Mouse (Mus musculus) intestine, postnatal 0 days (tissue): ENCODE measurements at regions not wholly inside any gene's neighbourhood (a gene's known extent, or its start where the extent isn't known, plus 50 kb on each side); places are given as distances from the start of the nearest gene placed in this dataset.

Source experiments
- ATAC-seq: fragments of 200-750 bp; cut with Nextera tagmentation; 2 replicates; pipeline ENCODE4 v1.8.0; 2017; ENCODE audit warnings: mild to moderate bottlenecking, moderate TSS enrichment, moderate library complexity
- H3K27ac ChIP-seq: fragments of 300-500 bp; sonication (generic); 2 replicates; pipeline ENCODE4 v1.5.1; 2014; ENCODE audit warnings: mild to moderate bottlenecking, low read depth, low read length, moderate library complexity
- H3K27me3 ChIP-seq: fragments of 300-500 bp; sonication (generic); replicated peaks from 2 replicates; pipeline ENCODE4 v1.6.1; 2014; ENCODE audit warnings: low read length, mixed read lengths; ENCODE audit not compliant: control insufficient read depth, insufficient read depth
- H3K36me3 ChIP-seq: fragments of 300-500 bp; sonication (generic); 2 replicates; pipeline ENCODE4 v1.6.1; 2014; ENCODE audit warnings: mild to moderate bottlenecking, moderate library complexity; ENCODE audit not compliant: control insufficient read depth, insufficient read depth
- H3K4me1 ChIP-seq: fragments of 300-500 bp; sonication (generic); replicated peaks from 2 replicates; pipeline ENCODE4 v1.6.1; 2014; ENCODE audit warnings: antibody characterized with exemption, low read length, mixed read lengths; ENCODE audit not compliant: control insufficient read depth, insufficient read depth
- H3K4me2 ChIP-seq: fragments of 300-500 bp; sonication (generic); replicated peaks from 2 replicates; pipeline ENCODE4 v1.6.1; 2014; ENCODE audit warnings: low read depth, mild to moderate bottlenecking, moderate library complexity
- H3K4me3 ChIP-seq: fragments of 300-500 bp; sonication (generic); 2 replicates; pipeline ENCODE4 v1.5.1; 2014; ENCODE audit warnings: low read depth, low read length
- H3K9ac ChIP-seq: fragments of 300-500 bp; sonication (generic); 2 replicates; pipeline ENCODE4 v1.6.1; 2014; ENCODE audit warnings: mild to moderate bottlenecking, low read depth, low read length
- H3K9me3 ChIP-seq: fragments of 300-500 bp; sonication (generic); 2 replicates; pipeline ENCODE4 v1.6.1; 2016; ENCODE audit warnings: mixed run types; ENCODE audit not compliant: control insufficient read depth
- CTCF ChIP-seq: sonication (generic); IDR thresholded peaks from 2 replicates; pipeline ENCODE4 v1.5.1; 2016; ENCODE audit warnings: low read depth, mild to moderate bottlenecking, control low read depth, antibody characterized with exemption, moderate library complexity
- whole genome bisulfite sequencing: fragments of 180-500 bp; shearing (Covaris S2); extraction: QIAGEN DNeasy Blood & Tissue Kit; methylation state at CpG from one replicate; pipeline ENCODE4 v1.1.7; 2014; 5-methylcytosine and 5-hydroxymethylcytosine counted together

DNA sequence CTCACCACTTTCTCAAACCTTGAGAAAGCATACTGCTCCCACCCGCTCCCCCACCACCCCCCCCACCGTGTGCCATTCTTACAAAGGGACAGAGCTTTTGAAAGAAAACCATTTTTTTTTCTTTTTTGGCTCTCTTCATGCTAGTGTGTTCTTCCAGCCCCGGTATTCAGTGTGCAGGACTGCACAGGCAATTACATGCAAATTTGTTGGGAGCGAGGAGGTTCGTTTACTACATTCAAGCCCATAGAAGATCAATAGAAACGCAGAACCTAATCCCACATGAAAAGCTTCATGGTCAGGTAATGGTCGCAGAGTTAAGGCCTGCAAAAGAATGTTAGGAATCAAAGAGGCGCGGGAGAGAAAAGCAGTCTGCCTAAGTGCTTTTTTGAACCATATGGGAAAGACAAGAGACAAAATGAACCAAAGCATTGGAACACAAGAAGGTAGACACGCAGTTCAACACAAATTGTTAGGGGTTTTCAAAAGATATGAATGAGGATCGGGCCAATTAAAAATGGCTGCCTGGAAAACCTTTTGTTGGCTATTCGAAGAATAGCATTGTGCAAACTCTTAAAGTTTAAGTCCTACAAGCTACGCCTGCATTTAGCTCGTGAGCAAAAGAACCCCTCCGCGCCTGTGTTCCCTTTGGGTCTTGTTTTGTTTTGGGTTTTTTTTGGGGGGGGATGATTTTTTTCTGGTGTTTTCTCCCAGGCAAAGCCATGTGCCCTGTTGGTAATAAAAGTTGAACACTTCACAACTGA is 166.6 kb upstream of the Id4 start:
- Histone ChIP-seq H3K4me1 (no peaks in the 10 kb centered on the region), H3K27ac (no peak overlapping the region), H3K9ac (no peak overlapping the region), H3K4me3 (no peak overlapping the region), H3K9me3 (no peaks in the 10 kb centered on the region), H3K4me2 (no peak overlapping the region), H3K27me3 (no peaks in the 10 kb centered on the region), H3K36me3 (no peaks in the 10 kb centered on the region)
- TF ChIP-seq CTCF, result no peak
- 86% methylated on average over 16 of the region's 16 CpGs for WGBS
- ATAC-seq, result no peak

DNA sequence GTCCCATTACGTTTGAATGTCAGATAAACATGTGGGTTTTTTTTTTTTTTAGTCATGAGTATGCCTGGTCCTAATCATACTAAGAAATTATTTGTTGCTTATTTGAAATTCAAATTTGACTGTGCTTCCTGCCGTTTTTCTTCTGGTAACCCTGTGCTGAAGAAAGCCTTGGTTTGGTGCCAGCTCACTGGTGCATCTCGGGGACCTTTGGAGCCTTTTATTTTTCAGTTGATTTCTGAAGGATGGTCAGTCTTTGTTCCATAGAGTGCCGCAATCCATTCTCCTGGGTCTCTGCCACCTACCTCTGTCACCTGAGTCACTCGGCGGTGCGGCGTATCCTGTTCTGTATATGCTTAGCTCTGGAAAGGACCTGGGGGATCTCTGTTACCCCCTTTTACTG is 158.9 kb upstream of the Id4 start:
- no peak overlapping the region for H3K27ac ChIP-seq
- no peak overlapping the region for H3K4me2 ChIP-seq
- H3K9ac ChIP-seq, result no peak overlapping the region
- no peaks in the 10 kb centered on the region for H3K36me3 ChIP-seq
- no peaks in the 10 kb centered on the region for H3K4me1 ChIP-seq
- no peak overlapping the region for H3K4me3 ChIP-seq
- no peak for TF ChIP-seq CTCF
- no peaks in the 10 kb centered on the region for H3K27me3 ChIP-seq
- H3K9me3 ChIP-seq, result no peaks in the 10 kb centered on the region
- WGBS, result 73% methylated on average over 8 of the region's 8 CpGs
- ATAC-seq, result no peak

DNA sequence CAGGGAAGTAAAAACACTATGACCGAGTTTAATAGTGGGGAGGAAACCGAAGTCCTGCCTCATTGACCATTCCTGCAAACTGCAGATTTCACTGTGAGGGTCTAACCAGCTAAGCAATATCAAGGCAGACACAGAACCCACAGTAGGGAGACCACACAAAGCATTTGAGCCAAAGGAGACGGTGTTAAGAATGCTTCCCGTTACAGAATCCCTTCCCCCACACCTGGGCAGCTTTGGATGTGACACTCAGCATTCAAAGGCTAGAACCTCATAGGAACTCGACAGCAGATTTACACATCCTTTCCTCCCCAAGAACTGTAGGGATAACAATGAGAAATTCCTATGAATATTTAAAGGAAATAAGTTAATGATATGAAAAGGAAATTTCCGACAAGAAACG is 158.5 kb upstream of the Id4 start:
- Histone ChIP-seq H3K36me3 (no peaks in the 10 kb centered on the region), H3K9me3 (no peaks in the 10 kb centered on the region), H3K4me2 (no peak overlapping the region), H3K27me3 (no peaks in the 10 kb centered on the region), H3K27ac (no peak overlapping the region), H3K4me1 (no peaks in the 10 kb centered on the region), H3K4me3 (no peak overlapping the region), H3K9ac (no peak overlapping the region)
- TF ChIP-seq CTCF, result no peak
- ATAC-seq, result no peak
- 58% methylated on average over 7 of the region's 7 CpGs for WGBS

DNA sequence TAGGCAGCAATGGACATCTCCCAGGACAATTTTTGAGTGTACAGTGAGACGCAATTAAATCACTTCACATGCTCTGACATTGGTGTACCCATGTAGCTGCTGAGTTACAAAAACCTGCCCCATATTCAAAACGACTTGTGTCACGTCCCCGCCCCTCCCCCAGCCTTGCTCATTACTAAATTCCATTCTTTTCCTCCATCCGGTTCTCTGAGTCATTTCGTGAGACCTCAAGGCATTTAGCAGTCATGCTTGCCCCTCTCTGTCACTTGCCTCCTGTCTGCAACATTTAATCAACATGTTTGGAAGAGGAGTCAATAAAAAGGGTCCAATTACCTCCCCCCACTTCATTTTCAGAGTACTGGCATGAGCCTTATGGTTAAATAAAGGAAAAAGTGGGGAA is 156.3 kb upstream of the Id4 start:
- H3K9ac ChIP-seq, result no peak overlapping the region
- no peak overlapping the region for H3K27ac ChIP-seq
- no peaks in the 10 kb centered on the region for H3K27me3 ChIP-seq
- no peak for ATAC-seq
- H3K36me3 ChIP-seq, result no peaks in the 10 kb centered on the region
- H3K4me2 ChIP-seq, result no peak overlapping the region
- no peaks in the 10 kb centered on the region for H3K4me1 ChIP-seq
- no peaks in the 10 kb centered on the region for H3K9me3 ChIP-seq
- H3K4me3 ChIP-seq, result no peak overlapping the region
- no peak for TF ChIP-seq CTCF
- WGBS, result 68% methylated on average over 6 of the region's 6 CpGs

GRCm38 (mm10) chr13:48106946-48107345 is 154.1 kb upstream of the Id4 start:
- H3K4me3 ChIP-seq, result no peak overlapping the region
- no peak overlapping the region for H3K4me2 ChIP-seq
- H3K4me1 ChIP-seq, result no peaks in the 10 kb centered on the region
- no peaks in the 10 kb centered on the region for H3K9me3 ChIP-seq
- no peak for TF ChIP-seq CTCF
- no peak for ATAC-seq
- H3K36me3 ChIP-seq, result no peaks in the 10 kb centered on the region
- no peaks in the 10 kb centered on the region for H3K27me3 ChIP-seq
- no peak overlapping the region for H3K9ac ChIP-seq
- 84% methylated on average over 5 of the region's 5 CpGs for WGBS
- no peak overlapping the region for H3K27ac ChIP-seq

DNA sequence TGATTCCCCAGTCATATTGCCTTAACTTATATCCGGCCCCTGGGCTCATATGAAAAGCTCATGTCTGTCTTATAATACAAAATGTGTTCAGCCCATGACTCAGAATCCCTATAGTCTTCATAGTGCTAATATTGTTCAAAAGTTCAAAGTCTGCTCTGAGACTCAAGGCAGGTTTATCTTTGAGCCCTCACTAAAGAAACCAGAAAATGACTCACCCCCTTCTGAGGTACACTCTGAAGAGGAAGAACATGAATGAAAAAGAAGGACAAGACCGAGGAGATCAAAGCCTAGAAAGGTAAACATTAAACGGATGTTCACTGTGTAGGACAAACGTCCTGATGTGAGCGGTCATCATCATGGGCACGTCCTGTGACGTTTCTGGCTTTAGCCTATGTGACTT is 145.1 kb upstream of the Id4 start:
- Histone ChIP-seq H3K9me3 (no peaks in the 10 kb centered on the region), H3K4me1 (no peaks in the 10 kb centered on the region), H3K27me3 (no peaks in the 10 kb centered on the region), H3K27ac (no peak overlapping the region), H3K36me3 (no peaks in the 10 kb centered on the region), H3K4me2 (no peak overlapping the region), H3K4me3 (no peak overlapping the region), H3K9ac (no peak overlapping the region)
- 48% methylated on average over 7 of the region's 7 CpGs for WGBS
- ATAC-seq, result peak; percentile 28; the same call in 1 of the 2 replicates
- no peak for TF ChIP-seq CTCF
